Mouse (Mus musculus) fat pad, adult 2 months (tissue): ENCODE results near the gene Tmem267.
"Not testable (repeated sequence)": the region's sequence is repeated elsewhere in the genome, so short reads cannot be mapped to it uniquely, and the experiment has no call there.

Source experiments
- DNase-seq: peaks from one replicate; pipeline ENCODE4 v3.0.0-alpha.2; 2011; ENCODE audit warnings: low read depth, low spot score; ENCODE audit errors: extremely low read depth

Tmem267 gene

DNA sequence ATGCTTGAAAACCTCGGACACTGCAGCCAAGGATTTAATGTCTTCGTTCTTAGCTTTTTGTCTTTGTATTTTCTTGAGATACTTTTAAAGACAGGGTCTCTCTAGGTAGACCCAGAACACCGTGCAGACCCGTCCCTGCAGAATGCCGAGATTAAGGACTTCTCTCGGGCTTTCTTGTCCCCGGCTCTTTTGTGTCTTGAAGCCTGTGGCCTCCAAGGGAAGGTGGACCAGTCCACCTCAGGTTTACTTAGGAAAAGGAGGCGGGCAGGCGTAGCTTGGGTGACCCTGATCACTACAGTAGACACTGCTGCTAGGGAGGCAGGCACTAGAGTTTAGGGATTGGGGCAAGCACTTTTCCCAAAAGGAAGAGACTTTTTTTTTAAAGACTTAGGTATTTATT is 116.5 kb downstream of the Tmem267 start:
- not testable (repeated sequence) for DNase-seq

DNA sequence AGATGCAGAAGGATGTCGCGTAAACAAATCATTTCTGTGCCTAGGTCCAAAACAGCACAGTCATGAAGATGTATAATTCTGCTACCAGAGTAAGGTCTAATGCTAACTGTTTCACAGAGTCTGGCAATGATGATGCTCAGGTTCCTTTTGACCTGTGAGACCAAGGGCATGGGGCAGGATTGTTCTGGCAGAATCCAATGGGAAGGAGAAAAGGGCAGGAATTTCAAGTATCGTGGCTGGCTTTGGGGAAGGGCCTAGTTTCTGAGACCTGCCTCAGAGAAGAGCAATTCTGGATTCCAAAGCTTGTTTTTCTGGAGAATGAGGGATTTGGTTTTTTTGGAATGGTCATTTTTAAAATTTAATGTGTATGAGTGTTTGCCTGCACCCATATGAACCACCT is 131.0 kb downstream of the Tmem267 start:
- no peak for DNase-seq

DNA sequence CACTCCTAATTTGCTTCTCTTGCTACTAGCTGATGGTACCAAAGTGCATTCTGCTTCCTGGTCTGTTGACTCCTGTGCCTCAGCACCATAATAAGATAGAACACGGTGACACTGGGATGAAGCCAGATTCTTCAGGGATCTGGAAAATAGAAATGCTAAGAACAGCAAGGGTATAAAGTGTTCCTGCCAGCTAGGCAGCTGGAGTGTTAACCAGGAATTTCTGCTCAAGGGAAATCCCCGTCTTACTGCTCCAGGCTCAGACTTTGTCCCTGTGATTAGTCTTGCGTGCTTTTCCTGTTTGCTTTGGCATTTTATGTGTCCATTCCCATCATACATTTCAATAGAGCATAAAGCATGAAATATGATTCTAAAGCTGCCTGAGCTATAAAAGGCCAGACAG is 131.9 kb downstream of the Tmem267 start:
- DNase-seq: no peak

DNA sequence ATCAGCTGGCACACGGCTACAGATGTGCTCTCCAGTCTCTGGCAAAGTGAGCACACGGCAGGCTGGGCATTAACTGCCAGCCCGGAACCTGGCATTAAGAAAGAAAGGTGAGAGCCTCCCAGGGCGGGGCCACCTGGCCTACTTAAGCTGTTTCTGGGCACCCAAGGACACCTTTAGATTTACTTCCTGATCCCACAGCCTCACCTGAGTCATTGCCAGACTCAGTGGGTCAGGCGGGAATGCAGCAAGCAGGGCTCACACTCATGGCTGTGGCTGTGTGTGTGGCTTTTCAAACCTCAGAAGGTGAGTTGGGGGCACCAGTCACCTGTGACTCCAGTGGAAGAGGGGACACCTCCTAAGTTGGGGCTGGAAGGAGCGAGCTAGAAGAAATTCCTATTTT is 135.8 kb downstream of the Tmem267 start, which contains the start of gene Ccl28:
TSS of gene Ccl28 (plus strand) at position 186 of the 400 bp plus-strand sequence.
- DNase-seq: no peak

GRCm38 (mm10) chr13:119625952-119626351 is 138.1 kb downstream of the Tmem267 start:
- not testable (repeated sequence) for DNase-seq

GRCm38 (mm10) chr13:119631482-119632155 is 143.8 kb downstream of the Tmem267 start:
- DNase-seq: no peak

- no peak for DNase-seq
Measured at GRCm38 (mm10) chr13:119632156-119632548, 144.3 kb downstream of the Tmem267 start.

DNA sequence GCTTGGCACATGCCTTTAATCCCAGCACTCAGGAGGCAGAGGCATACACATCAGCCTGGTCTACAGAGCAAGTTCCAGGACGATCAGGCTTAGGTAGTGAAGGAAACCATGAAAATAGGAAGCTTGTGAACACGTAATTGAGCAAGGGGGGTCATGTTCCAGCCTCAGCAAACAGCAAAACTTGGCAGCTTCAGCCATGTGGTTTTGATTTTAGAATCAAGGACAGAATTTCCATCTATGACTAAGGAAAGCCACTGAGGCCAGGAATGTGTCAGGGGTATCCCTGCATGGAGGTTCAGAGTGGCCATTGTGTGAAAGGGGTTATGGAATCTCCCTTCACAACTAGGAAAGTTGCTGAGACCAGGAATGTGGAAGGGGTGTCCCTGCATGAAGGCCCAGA is 147.7 kb downstream of the Tmem267 start:
- DNase-seq: no peak

DNA sequence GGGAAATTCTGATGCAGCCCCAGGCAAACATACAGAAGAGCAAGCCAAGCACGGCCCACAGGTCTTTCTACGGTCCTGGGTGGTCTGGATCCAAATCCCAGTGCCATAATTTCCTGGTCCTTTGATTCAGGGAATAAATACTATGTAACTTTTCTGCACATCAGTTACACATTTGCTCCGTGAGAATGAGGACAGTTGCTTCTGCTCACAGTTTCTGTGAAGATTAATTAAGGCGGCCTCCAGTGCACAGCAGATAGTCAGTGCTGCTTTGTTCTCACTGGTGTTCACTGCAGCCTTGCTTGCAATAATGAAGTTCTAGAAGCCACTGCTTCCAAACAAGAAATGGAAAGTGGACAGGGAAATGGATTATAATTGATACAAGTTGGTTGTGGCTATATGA is 150.0 kb downstream of the Tmem267 start:
- DNase-seq: no peak

DNA sequence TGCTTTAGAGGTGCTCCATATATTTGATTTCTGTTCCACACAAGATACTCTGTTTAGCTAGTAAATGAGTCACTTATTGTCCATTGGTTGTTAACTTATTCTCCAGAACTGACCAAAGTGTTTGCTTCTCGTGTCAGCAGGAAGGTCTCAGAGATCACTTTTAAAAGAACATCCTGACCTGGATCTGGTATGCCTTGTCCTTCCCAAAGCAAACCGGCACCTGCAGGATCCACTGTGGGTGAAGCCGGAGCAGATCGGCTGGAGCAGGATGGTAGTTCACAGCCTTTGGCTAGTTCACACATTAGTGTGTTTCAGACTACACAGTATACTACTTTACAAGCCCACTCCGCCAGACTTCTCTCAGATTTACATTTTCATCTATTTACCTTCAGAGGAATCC is 150.6 kb downstream of the Tmem267 start:
- DNase-seq: no peak

DNA sequence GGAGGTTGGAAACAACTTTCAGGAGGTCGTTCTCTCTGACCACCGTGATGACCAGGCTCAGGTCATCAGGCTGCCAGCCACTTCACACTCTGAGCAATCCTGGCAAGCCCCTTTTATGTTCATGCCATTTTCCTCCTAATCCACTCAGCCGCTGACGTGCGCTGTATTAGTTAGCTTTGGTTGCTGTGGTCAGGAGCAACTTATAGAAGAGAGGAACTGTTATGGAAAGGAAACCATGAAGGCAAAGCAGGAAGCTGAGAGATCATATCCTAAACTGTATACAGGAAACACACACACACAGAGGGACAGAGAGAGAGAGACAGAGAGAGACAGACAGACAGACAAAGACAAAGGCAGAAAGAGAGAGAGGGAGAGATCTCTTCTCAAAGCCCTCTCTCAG is 151.5 kb downstream of the Tmem267 start:
- DNase-seq: no peak

GRCm38 (mm10) chr13:119640504-119640903 is 152.7 kb downstream of the Tmem267 start:
- DNase-seq: no peak

GRCm38 (mm10) chr13:119641145-119641544 is 153.3 kb downstream of the Tmem267 start:
- no peak for DNase-seq

GRCm38 (mm10) chr13:119644769-119645168 is 156.9 kb downstream of the Tmem267 start:
- DNase-seq: no peak

GRCm38 (mm10) chr13:119646511-119646910 is 158.7 kb downstream of the Tmem267 start:
- no peak for DNase-seq

DNA sequence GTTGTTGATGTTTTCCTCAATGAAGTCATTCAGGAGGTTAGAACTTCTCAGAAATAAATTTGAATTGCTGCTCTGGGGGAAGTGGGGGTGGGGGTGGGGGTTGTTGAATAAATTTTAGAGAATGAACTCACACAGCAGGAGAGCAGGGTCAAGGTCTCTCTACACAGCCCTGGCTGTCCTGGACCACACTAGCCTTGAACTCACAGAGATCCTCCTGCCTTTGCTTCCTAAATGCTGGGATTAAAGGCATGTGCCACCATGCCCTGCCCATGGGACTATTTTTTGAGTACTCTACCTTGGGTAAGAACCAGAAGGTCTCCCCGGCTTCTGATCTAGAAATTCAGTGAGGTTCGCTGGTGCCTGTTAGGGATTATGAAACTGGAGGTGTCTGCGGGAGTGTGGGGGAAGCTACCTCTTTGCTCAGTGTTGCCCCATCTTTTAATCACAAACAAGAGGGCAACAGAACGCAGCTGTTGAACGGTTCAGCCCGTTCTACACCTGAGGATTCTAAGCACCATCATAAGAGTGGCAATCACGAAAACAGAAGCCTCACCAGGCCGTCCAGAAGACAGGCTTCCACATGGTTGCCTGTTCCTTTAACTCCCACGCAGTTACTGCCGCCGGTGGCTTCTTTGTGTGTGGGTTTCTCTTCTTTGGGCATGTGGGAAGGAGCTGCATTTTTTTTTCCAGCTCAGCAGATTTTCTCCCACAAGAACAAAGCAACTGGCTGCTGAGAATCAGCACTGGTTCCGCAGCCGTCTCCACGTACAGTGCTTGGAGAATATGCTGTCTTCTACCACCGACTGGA is 161.3 kb downstream of the Tmem267 start:
- DNase-seq: no peak

DNA sequence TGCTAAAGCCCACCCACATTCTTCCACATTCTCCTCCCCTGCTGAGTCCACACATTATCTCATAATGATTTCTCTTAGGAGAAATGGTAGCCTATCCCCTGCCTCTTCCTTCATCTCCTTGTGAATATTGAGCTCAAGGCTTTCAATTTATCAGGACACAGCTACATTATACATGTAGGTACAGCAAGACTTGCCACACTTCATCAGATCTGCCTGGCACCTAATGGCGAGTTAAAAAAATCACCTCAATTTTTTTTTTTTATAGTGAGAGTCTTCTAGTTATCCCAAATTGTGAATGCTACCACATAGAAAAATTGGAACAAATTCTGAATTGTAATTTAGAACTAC is 161.8 kb downstream of the Tmem267 start:
- DNase-seq: no peak

- no peak for DNase-seq
Measured at GRCm38 (mm10) chr13:119654734-119655133, 166.9 kb downstream of the Tmem267 start.

GRCm38 (mm10) chr13:119656246-119656645 is 168.4 kb downstream of the Tmem267 start:
- DNase-seq: peak; percentile 84

- peak; percentile 99 for DNase-seq
Measured at GRCm38 (mm10) chr13:119656846-119657416, 169.1 kb downstream of the Tmem267 start.
